Mouse (Mus musculus) cerebellum, adult 9-10 months (tissue): ENCODE data around the gene Spg11.

ENCODE experiments used
- DNase-seq: peaks from one replicate; pipeline ENCODE4 v3.0.0; 2022

The Spg11 gene

GRCm38 (mm10) chr2:122117961-122118958 lies at the start of gene Spg11:
Gene Spg11 (minus strand): TSS chr2:122118386.
- DNase-seq, result peak; percentile 97

DNA sequence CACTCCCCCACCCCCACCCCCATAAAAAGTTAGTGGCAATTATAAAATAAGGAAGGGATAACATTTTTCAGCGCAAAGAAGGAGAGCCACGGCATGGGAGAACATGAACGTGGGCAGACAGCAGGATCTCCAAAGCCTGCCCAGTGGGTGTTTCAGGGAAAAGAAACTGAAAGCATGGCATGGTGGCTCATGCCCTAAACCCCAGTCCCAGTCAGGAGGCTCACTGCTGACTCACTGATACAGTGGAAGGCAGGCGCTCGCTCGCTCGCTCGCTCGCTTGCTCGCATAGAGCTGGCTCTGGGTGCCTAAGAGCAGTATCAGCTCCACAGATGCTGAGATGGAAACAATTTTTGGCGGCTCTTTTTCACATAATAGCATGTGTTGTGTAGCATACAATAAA lies 46.1 kb upstream of the Spg11 start:
- no peak for DNase-seq

DNA sequence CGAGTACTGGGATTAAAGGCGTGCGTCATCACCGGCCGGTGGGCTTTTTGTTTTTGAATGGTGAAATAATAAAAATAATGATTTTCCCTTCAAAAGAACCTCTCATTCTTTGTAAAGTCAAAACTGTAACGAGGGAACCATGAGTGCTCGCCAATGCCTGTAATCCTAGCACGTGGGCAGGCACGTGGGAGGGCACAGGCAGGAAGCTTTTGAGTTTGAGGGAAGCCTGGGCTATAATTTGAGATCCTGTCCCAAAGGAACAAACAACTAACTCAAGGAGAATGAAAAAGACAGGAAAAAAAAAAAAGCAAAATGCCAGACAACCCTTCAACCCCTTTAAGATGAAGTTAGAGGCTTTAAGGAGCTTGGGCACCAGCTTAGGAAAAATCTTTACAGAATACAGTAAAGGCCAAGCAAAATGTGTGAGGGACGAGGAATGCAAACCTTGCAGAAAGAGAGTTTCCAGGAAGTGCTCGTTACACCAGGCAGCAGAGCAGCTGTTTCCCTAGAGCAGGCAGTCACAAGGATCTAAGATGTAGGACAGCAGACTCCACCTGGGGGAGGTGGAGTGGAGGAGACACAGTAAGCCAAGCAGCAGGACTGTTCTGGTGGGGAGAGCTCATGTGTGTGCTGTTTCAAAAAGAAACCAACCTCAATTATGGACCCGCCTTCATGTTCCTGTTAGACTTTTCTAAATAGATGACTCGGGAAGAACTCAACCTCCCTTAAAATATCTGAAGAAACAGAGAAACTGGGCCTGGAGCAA lies 45.4 kb upstream of the Spg11 start:
- DNase-seq, result no peak

DNA sequence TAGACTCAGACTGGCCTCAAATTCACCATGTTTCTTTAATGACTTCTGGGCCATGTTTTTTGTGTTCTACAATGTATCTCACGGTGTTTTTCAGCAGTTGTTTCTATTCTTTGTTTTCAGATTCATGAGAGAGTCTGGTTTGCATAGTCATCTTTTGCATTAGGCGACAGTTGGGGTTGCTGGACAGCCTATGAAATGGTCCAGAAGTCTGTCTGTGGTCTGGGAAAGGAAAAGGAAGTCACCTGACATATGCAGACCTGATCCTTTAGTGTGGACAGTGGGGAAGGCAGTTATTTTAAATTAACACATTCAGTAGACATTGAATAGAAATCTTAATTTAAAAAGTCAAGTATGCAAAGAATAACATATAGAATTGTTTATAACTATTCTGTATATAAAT lies 44.3 kb upstream of the Spg11 start:
- DNase-seq, result no peak

DNA sequence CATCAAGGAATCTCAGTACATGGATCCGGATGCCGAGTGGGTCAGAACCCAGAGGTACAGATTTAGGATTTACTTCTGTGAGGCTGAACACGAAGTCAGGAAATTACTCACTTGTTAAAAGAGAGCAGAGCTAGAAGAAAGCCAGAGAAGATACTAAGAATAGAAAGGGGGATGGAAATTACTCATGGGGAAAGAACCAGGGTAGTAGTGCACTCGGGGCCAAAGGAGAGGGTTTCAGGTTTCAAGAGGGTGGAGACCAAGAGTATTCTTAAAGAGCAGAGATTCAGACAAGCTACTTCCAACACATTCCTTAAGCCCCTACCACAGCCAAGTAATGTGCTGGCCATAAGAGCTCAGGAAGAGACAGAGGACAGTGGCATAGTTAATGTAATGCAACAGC lies 43.4 kb upstream of the Spg11 start:
- no peak for DNase-seq

DNA sequence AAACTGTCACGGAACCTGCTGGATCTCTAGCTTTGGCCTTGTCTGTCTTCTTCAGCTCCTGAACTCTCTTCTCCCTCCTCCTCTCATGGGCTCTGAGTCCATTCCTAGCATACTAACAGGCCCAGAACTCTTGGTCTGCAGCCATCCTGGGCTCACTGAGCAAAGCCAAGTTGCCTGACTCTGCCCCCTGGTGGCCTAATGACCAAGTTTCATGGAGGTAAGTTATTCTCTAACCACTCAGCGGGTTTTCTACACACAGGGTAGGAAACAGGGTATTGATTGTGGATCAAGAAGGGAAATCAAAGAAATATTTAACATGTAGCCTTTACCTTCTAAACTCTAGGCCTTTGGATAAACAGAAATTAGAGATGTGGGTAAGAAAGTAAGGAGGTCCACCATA lies 42.5 kb upstream of the Spg11 start, which contains the start of gene Trim69:
TSS of gene Trim69 (plus strand) at position 21 of the 400 bp plus-strand sequence.
- peak; percentile 74 for DNase-seq

- no peak for DNase-seq
These were observed 41.5 kb upstream of the Spg11 start for GRCm38 (mm10) chr2:122159667-122160066.

DNA sequence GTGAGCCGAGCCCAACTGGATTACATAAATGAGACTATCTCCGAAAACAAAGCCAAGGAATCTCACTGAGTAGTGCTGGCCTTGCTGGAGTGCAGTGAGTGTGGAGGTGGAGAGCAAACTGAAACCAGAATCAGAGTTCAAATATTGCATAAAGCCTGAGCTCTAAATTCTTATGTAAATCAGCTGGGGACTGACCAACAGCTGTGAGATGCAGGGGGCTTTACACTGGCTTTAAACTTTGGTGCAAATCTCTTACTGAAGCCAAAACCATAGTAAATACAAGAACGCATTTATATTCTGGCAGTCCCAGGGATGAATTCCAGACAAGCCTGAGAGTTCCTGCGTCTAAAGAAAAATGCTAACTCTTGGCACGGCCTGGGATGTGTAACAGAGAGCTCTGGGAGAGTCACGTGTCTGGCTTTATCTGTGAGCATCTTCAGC lies 40.2 kb upstream of the Spg11 start:
- DNase-seq, result no peak

GRCm38 (mm10) chr2:122157561-122157960 lies 39.4 kb upstream of the Spg11 start:
- no peak for DNase-seq

DNA sequence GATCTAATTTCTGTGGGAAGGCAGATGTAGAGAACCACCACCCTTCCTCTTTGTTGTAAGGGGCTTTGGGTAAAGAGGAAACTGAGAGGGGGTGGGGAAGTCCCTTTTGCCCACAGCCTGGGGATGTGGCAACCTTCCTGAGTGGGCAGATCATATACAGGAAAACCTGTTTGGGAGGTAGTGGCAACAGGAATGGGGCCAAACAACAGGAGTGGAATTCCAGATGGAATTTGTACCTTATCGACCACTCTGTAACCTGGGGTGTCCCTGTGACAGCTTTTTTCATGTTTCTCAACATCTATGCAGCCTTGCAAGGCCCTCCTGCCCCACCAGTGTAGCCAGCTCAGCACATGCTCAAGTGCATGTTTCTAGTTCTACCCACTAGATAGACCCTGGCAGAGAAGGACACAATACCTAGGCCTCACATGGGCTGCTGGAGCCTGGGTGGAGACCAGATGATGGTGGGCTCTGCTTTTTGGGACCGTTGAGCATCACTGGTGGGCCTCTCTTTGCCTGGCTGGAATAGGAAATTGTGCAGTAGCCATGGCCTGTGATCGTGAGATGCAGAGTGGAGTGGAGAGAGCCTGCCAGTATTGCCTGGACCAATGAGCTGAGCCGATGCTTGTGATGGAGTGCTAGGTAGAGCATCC lies 38.0 kb upstream of the Spg11 start:
- DNase-seq, result no peak

GRCm38 (mm10) chr2:122155292-122155691 lies 37.1 kb upstream of the Spg11 start:
- no peak for DNase-seq

GRCm38 (mm10) chr2:122154479-122154878 lies 36.3 kb upstream of the Spg11 start:
- DNase-seq, result no peak

DNA sequence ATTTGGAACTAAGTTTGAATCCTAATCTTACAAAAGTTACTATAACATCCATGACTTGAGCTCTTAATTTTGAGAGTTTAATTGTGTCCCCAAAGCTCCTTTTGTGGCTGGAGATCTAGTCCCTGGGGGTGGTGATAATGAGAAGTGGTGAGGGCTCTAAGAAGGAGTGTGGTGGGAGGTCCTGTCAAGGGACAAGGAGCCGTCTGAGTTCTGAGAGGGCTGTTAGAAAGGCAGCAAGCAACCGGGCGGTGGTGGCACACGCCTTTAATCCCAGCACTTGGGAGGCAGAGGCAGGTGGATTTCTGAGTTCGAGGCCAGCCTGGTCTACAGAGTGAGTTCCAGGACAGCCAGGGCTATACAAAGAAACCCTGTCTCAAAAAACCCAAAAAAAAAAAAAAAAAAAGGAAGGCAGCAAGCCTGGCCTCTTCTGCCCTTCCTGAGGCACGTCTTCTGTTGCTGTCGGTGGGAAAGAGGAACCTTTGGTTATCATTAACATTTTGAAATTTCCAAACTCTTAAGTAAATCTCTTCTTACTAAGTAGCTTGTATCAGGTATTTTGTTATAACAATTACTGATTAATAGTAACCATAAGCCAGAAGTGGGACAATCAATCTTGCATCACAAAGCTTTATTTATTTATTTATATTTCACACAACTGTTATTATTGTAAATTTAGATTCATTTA lies 35.6 kb upstream of the Spg11 start:
- DNase-seq, result no peak

- no peak for DNase-seq
These were observed 34.7 kb upstream of the Spg11 start for GRCm38 (mm10) chr2:122152850-122153249.

DNA sequence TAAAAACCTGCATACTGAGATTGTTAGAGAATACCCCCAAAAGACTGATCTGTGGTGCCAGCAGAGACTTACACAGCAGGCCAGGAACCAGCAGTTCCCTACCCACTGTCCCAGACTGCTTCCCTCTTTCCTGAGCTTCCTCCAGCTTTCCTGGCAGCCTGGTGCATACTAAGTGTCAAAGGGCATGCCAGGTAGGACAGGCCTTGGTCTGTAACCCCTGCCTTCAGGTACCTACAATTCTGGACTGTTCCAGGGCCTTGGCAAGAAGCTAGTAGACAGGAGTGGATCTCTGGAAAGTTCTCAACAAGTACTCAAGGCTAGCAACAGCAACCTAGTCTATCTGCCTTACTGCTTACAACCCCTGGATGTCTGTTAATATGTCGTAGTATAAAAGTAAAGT lies 33.0 kb upstream of the Spg11 start:
- no peak for DNase-seq

DNA sequence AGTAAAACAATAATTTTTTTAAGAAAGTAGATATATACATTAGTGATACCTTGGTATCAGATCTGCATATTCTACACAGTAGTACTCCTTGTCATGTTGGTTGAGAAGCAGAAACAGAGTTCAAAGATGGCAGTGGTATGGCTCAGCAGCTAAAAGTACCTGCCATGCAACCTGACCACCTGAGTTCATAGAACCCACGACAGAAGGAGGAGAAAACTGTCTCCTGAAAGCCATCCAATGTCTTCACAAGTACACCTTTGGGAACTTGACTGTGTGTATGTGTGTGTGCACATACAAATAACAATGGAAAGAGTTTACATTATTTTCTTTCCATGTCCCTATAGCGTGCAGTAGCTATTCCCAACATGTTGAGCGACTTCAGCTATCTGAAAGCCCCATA lies 31.5 kb upstream of the Spg11 start:
- no peak for DNase-seq

DNA sequence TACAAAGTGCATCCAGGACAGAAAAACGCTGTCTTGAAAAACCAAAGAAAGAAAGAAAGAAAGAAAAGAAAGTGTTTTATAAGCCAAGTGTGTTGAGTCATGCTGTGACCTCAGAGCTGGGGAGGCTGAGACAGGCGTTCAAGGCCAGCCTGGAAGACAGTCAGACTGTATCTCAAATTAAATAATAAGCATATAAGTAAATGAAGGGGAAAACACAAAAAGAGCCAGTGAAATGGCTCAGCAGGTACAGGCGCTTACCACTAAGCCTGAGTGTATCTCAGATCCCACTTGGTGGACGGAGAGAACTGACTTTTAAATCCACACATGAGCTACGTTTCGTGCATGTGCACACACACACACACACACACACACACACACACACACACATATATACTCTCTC lies 31.1 kb upstream of the Spg11 start:
- DNase-seq, result no peak

GRCm38 (mm10) chr2:122148242-122148917 lies 30.2 kb upstream of the Spg11 start:
- DNase-seq, result peak; percentile 22

DNA sequence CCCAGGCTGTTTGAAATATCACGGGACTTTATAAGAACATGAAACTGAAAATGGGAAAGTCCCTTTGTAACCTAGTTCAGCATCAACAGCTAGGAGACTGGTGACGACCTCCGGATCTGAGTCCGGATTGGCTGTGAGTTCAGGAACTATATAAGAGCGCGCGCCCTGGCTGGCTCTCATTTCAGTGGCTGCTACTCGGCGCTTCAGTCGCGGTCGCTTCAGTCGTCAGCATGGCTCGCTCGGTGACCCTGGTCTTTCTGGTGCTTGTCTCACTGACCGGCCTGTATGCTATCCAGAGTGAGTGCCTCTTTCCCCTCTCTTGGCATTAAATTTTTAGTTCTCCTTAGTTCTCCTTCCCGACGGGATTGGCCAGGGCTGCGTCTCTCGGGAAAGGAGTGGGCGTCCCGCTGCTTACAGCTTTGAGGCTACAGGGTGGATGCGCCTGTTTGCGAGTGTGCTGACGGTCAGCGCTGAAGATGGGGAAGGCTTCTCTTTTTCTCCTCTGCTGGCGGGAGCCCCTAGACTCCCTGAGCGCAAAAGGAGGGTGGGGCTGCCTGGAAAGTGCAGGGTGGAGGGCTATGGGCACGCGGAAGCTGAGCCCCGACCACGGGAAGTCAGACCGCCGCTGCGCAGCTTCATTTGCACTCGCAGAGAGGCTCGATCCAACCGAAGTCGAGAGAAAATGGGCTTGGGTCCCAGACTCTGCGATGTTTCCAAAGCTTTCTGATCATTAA lies 29.5 kb upstream of the Spg11 start, which contains the start of gene B2m:
TSS of gene B2m (plus strand) at position 179 of the 734 bp plus-strand sequence.
- DNase-seq, result peak; percentile 92

DNA sequence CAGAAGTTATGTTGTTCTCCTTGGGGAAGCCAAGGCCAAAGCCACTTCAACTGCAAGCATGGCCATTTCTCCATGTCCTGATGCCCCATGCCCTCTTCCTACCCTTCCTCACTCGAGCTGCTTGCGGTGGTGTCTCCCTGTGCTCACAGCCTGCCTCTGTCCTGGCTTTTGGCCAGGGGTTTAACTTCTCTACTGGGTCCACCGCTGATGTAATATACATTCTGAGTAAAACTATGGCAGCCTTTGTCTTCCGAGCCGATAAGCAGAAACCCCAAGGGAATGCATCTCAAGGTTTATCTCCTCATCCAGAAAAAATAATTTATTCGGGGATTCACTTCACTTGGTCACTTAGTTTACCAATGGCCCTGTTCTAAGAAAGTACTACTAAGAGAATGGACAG lies 28.5 kb upstream of the Spg11 start:
- peak; percentile 21 for DNase-seq

DNA sequence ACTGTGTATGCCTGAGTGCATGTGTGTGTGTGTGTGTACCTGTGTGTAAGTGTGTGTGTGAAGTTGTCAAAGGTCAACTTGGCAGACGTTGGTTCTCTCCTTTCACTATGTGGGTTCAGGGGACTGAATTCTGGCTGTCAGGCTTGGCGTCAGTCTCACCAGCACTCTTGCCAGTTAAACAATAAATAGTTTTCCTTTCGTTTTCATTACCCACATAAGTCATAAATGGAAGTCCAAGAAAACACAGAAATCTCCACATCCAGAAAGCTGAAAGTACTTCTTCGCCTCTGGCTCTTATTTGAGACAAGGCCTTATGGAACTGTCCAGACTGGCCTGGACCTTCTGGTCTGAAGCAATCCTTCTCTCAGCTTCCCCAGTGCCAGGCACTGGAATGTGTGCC lies 27.6 kb upstream of the Spg11 start:
- no peak for DNase-seq
